Mouse (Mus musculus) hindbrain, embryonic 14.5 days (tissue): ENCODE measurements around the gene Art2b. TPM values are rescaled to one million over a fixed set of nuclear protein-coding genes. Genes with fewer than 3 reads are reported as not detected.

ENCODE experiments used
- ATAC-seq: fragments of 200-750 bp; cut with Nextera tagmentation; 2 replicates; pipeline ENCODE4 v1.8.0; 2017; ENCODE audit warnings: moderate number of reproducible peaks, mild to moderate bottlenecking, moderate TSS enrichment, moderate library complexity; ENCODE audit not compliant: low FRiP score
- DNase-seq: peaks from one replicate; pipeline ENCODE4 v3.0.0-alpha.2; 2015; ENCODE audit warnings: low spot score
- H3K27ac ChIP-seq: fragments of 300-500 bp; sonication (generic); 2 replicates; pipeline ENCODE4 v1.5.1; 2014; ENCODE audit warnings: mild to moderate bottlenecking, moderate library complexity
- H3K27me3 ChIP-seq: fragments of 300-500 bp; sonication (generic); 2 replicates; pipeline ENCODE4 v1.6.1; 2014; ENCODE audit warnings: mild to moderate bottlenecking, low read length, mixed read lengths; ENCODE audit not compliant: control insufficient read depth, insufficient read depth
- H3K36me3 ChIP-seq: fragments of 300-500 bp; sonication (generic); replicated peaks from 2 replicates; pipeline ENCODE4 v1.6.1; 2014; ENCODE audit not compliant: control insufficient read depth, insufficient read depth
- H3K4me1 ChIP-seq: fragments of 300-500 bp; sonication (generic); replicated peaks from 2 replicates; pipeline ENCODE4 v1.6.1; 2014; ENCODE audit warnings: antibody characterized with exemption, low read length, mixed read lengths; ENCODE audit not compliant: control insufficient read depth, insufficient read depth
- H3K4me2 ChIP-seq: fragments of 300-500 bp; sonication (generic); replicated peaks from 2 replicates; pipeline ENCODE4 v1.6.1; 2014; ENCODE audit warnings: mild to moderate bottlenecking, moderate library complexity
- H3K4me3 ChIP-seq: fragments of 300-500 bp; sonication (generic); replicated peaks from 2 replicates; pipeline ENCODE4 v1.5.1; 2014; ENCODE audit warnings: mild to moderate bottlenecking, low read length
- H3K9ac ChIP-seq: fragments of 300-500 bp; sonication (generic); 2 replicates; pipeline ENCODE4 v1.6.1; 2014
- H3K9me3 ChIP-seq: fragments of 300-500 bp; sonication (generic); 2 replicates; pipeline ENCODE4 v1.6.1; 2016; ENCODE audit warnings: low read length; ENCODE audit not compliant: control insufficient read depth
- WGBS: fragments of 180-500 bp; shearing (Covaris S2); extraction: QIAGEN DNeasy Blood & Tissue Kit; methylation state at CpG from one replicate; pipeline ENCODE4 v1.1.7; 2014; 5-methylcytosine and 5-hydroxymethylcytosine counted together
- polyA plus RNA-seq: library from polyadenylated mRNA; unstranded; fragments of >200 nt; fragmentation: Nextera tagmentation; extraction: Ambion mirVana; gene quantifications from 2 replicates; pipeline ENCODE4 v1.2.1, GENCODE M21; 2014

Art2b gene
- polyA plus RNA-seq, 1 experiment from 2014 or later: not detected

GRCm38 (mm10) chr7:101550686-101551485, 34.5 kb downstream of the Art2b start:
- Histone ChIP-seq H3K27me3 (no peaks in the 10 kb centered on the region), H3K4me2 (no peak overlapping the region), H3K9me3 (no peaks in the 10 kb centered on the region), H3K36me3 (no peaks in the 10 kb centered on the region), H3K27ac (no peak overlapping the region), H3K4me1 (no peaks in the 10 kb centered on the region), H3K9ac (no peak overlapping the region), H3K4me3 (no peak overlapping the region)
- 72% methylated on average over 7 of the region's 7 CpGs for WGBS
- ATAC-seq (no peak), DNase-seq (no peak)

GRCm38 (mm10) chr7:101549266-101549665, 36.1 kb downstream of the Art2b start:
- Histone ChIP-seq H3K4me2 (no peak overlapping the region), H3K9ac (no peak overlapping the region), H3K9me3 (no peaks in the 10 kb centered on the region), H3K4me1 (no peaks in the 10 kb centered on the region), H3K27me3 (no peaks in the 10 kb centered on the region), H3K27ac (no peak overlapping the region), H3K4me3 (no peak overlapping the region), H3K36me3 (no peaks in the 10 kb centered on the region)
- WGBS: 84% methylated on average over 3 of the region's 3 CpGs
- DNase-seq (no peak), ATAC-seq (no peak)

- no peak overlapping the region for H3K4me3 ChIP-seq
- ATAC-seq (no peak), DNase-seq (no peak)
- H3K4me2 ChIP-seq: no peak overlapping the region
- no peaks in the 10 kb centered on the region for H3K36me3 ChIP-seq
- H3K9ac ChIP-seq: no peak overlapping the region
- no peaks in the 10 kb centered on the region for H3K9me3 ChIP-seq
- no peaks in the 10 kb centered on the region for H3K27me3 ChIP-seq
- 80% methylated on average over 3 of the region's 3 CpGs for WGBS
- no peaks in the 10 kb centered on the region for H3K4me1 ChIP-seq
- H3K27ac ChIP-seq: no peak overlapping the region
Observed at GRCm38 (mm10) chr7:101547651-101548050, 37.7 kb downstream of the Art2b start.

- Histone ChIP-seq H3K9ac (no peak overlapping the region), H3K27ac (no peak overlapping the region), H3K36me3 (no peaks in the 10 kb centered on the region), H3K9me3 (no peaks in the 10 kb centered on the region), H3K27me3 (no peaks in the 10 kb centered on the region), H3K4me1 (no peaks in the 10 kb centered on the region), H3K4me3 (no peak overlapping the region), H3K4me2 (no peak overlapping the region)
- 82% methylated on average over 10 of the region's 10 CpGs for WGBS
- ATAC-seq (no peak), DNase-seq (no peak)
Observed at GRCm38 (mm10) chr7:101541734-101542133, 43.7 kb downstream of the Art2b start.

- Histone ChIP-seq H3K27me3 (no peaks in the 10 kb centered on the region), H3K9me3 (no peaks in the 10 kb centered on the region), H3K9ac (no peak overlapping the region), H3K27ac (no peak overlapping the region), H3K4me1 (no peaks in the 10 kb centered on the region), H3K4me3 (no peak overlapping the region), H3K4me2 (no peak overlapping the region), H3K36me3 (no peaks in the 10 kb centered on the region)
- peak; percentile 73; the same call in 1 of the 2 replicates for ATAC-seq
- 5% methylated on average over 11 of the region's 11 CpGs for WGBS
- DNase-seq: peak; percentile 88
Observed at GRCm38 (mm10) chr7:101541132-101541531, 44.3 kb downstream of the Art2b start.

GRCm38 (mm10) chr7:101540684-101541083, 44.7 kb downstream of the Art2b start:
- ATAC-seq (no peak), DNase-seq (no peak)
- no peaks in the 10 kb centered on the region for H3K4me1 ChIP-seq
- no peaks in the 10 kb centered on the region for H3K9me3 ChIP-seq
- 83% methylated on average over 5 of the region's 5 CpGs for WGBS
- no peaks in the 10 kb centered on the region for H3K27me3 ChIP-seq
- H3K9ac ChIP-seq: no peak overlapping the region
- no peaks in the 10 kb centered on the region for H3K36me3 ChIP-seq
- H3K27ac ChIP-seq: no peak overlapping the region
- H3K4me3 ChIP-seq: no peak overlapping the region
- H3K4me2 ChIP-seq: no peak overlapping the region

GRCm38 (mm10) chr7:101539774-101540173, 45.6 kb downstream of the Art2b start:
- H3K4me1 ChIP-seq: peaks cover 6% of the 10 kb centered on the region; the same call in 1 of the 2 replicates
- no peak for DNase-seq
- no peaks in the 10 kb centered on the region for H3K27me3 ChIP-seq
- no peaks in the 10 kb centered on the region for H3K36me3 ChIP-seq
- 47% methylated on average over 9 of the region's 9 CpGs for WGBS
- H3K27ac ChIP-seq: no peak overlapping the region
- no peak overlapping the region for H3K4me2 ChIP-seq
- no peak for ATAC-seq
- no peak overlapping the region for H3K9ac ChIP-seq
- no peak overlapping the region for H3K4me3 ChIP-seq
- no peaks in the 10 kb centered on the region for H3K9me3 ChIP-seq

GRCm38 (mm10) chr7:101538141-101538933, 47.1 kb downstream of the Art2b start:
- Histone ChIP-seq H3K9ac (no peak overlapping the region), H3K9me3 (no peaks in the 10 kb centered on the region), H3K4me1 (peaks cover 6% of the 10 kb centered on the region; the same call in 1 of the 2 replicates), H3K36me3 (no peaks in the 10 kb centered on the region), H3K27ac (no peak overlapping the region), H3K4me3 (no peak overlapping the region), H3K4me2 (no peak overlapping the region), H3K27me3 (no peaks in the 10 kb centered on the region)
- WGBS: 61% methylated on average over 14 of the region's 14 CpGs
- DNase-seq (peak; percentile 72), ATAC-seq (no peak)

GRCm38 (mm10) chr7:101537541-101537940, 47.9 kb downstream of the Art2b start:
- peaks cover 6% of the 10 kb centered on the region; the same call in 1 of the 2 replicates for H3K4me1 ChIP-seq
- no peaks in the 10 kb centered on the region for H3K27me3 ChIP-seq
- H3K27ac ChIP-seq: no peak overlapping the region
- no peaks in the 10 kb centered on the region for H3K9me3 ChIP-seq
- no peak overlapping the region for H3K4me3 ChIP-seq
- ATAC-seq (no peak), DNase-seq (no peak)
- 52% methylated on average over 8 of the region's 8 CpGs for WGBS
- H3K4me2 ChIP-seq: no peak overlapping the region
- H3K9ac ChIP-seq: no peak overlapping the region
- H3K36me3 ChIP-seq: no peaks in the 10 kb centered on the region
